Mouse (Mus musculus) ES-CJ7 (cell line): ENCODE measurements around the gene Arid3a.

Experiments used
- DNase-seq: peaks from one replicate; pipeline ENCODE4 v3.0.0; 2011; ENCODE audit warnings: low read depth, low spot score

Gene Arid3a

DNA sequence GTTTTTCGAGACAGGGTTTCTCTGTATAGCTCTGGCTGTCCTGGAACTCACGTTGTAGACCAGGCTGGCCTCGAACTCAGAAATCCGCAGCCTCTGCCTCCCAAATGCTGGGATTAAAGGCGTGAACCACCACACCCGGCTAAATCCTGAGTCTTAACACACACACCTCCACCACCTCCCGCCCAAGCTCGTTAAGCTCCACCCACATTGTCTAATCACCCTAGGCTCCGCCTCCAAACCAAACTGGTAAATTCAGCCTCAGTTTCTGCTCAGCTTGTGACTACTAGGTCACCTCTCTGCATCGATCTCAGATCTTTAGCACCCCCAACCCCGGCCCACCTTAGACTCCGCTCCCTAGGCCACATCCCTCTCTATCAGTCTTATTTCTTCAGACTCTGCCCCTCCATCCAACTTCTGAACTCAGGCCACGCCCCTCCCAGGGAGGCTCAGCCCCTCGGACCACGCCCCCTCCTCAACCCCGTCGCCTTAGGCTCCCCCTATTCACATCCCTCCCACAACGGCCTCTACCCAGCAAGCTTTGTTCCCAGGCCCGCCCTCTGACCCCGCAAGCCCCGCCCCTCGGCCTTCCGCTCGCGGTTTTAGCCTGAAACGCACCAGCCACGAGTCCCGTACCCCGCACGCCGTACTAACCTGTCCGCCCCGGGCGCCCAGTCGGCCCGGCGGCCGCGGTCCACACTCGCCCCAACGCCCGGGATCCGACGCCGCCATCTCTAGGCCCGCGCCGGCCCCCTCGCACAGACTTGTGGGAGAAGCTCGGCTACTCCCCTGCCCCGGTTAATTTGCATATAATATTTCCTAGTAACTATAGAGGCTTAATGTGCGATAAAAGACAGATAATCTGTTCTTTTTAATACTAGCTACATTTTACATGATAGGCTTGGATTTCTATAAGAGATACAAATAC is 18.4 kb upstream of the Arid3a start, which contains the start of gene Med16:
Med16 (minus strand) TSS at position 757 of the 925 bp plus-strand sequence.
- peak; percentile 98 for DNase-seq

DNA sequence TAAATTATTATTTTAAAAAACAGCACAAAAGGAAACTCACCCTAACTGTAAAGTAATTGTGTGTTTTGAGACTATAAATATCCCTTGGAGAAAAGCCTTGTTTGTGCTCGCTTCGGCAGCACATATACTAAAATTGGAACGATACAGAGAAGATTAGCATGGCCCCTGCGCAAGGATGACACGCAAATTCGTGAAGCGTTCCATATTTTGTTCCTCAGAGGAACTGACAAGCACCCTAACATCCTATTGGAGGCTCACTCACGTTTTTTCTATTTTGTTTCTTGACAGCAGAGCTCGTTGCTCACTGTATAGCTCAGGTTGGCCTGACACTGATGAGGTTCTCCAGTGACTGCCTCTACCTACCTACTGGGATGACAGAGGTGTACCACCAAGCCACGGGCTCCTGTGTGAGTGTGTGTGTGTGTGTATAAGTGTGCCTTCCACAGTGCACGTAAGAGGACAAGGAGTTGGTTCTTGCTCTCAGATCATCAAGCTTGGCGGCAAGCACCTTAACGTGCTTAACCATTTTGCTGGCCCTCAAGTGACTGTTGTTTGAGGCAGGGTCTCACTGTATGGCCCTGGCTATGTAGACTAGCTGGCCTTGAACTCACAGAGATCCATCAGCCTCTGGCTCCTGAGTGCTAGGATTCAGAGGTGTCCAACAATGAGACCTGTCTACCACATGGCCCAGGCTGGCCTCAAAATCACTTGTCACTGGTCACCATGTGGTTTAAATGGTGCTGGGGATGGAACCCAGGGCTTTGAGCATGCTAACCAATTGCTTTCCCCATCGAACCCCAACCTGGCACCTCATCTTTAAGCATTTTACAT is 17.5 kb upstream of the Arid3a start:
- peak; percentile 73 for DNase-seq

DNA sequence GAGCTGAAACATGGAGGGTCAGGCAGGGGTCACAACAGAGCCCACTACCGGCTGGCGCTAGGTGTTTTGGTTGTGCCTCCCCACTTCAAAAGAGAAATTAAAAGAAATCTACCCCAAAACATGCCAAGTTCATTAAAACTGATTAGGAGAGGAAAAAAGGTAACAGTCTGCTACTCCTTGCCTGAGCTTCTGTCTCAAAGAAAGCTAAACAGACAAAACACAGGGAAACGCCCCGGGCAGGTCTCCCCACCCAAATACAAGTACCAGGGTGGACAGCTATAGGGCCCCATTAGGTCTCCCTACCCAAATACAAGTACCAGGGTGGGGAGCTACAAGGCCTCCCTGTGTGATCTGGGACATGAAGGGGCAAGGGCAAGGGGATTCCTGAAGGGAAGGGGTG is 16.3 kb upstream of the Arid3a start, which contains the start of gene Gm26602:
Gm26602 (plus strand) TSS at position 301 of the 400 bp plus-strand sequence.
- DNase-seq, result no peak

DNA sequence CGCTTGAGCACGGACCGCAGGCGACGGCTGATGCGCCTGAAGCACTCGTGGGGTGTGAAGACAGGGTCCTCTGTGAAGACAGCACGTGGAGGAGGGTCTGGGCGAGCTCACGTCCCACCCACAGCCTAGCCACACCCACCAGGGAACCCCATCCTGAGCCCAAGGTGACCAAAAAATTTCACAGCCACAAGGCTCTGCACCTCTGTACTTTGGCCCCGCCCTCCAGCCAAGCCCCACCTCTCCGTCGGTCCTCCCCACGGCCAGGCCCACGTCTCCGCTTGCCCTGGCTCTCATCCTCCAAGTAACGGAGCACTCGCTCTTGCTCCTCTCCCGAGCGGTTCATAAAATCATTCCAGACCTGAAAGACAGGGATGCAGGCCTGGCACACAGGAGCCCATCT is 14.4 kb upstream of the Arid3a start:
- DNase-seq, result peak; percentile 28

DNA sequence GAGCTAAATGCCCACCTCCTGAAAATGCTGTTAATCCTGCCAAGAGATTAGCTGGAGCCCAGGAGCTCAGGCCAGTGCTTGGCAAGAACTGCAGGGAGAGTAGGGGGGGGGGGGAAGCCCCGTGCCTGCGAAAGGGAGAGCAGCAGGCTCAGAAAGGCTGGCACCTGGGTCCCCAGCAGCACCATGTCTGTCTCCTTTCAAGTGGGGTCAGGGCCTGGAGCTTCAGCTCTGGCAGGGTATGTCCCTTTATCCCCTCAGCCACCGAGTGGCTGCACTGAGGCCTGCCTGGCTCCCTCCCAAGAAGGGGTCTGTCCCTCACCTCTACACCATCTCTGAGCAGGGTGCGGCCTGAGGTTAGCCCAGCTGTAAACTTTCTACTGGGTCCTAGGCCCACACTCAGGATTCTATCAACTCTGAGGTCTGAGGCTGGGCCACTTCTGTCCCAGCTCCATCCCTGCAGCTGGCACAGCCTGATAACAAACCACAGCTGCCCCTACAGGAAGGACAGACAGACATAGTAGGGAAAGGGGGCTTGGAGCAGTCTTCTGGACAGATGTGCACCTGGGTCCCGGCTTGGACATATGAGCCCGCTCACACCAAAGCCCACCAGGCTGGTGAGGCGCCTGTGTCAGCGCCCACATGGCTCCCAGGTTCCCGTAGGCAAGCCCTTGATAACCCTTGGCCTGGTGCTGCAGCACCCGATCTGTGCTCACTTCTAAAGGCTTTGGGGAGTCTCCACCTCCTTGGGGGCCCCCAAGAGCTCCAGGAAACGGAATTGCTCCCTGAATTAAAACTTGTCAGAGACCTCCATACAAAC is 12.5 kb upstream of the Arid3a start:
- DNase-seq, result no peak

DNA sequence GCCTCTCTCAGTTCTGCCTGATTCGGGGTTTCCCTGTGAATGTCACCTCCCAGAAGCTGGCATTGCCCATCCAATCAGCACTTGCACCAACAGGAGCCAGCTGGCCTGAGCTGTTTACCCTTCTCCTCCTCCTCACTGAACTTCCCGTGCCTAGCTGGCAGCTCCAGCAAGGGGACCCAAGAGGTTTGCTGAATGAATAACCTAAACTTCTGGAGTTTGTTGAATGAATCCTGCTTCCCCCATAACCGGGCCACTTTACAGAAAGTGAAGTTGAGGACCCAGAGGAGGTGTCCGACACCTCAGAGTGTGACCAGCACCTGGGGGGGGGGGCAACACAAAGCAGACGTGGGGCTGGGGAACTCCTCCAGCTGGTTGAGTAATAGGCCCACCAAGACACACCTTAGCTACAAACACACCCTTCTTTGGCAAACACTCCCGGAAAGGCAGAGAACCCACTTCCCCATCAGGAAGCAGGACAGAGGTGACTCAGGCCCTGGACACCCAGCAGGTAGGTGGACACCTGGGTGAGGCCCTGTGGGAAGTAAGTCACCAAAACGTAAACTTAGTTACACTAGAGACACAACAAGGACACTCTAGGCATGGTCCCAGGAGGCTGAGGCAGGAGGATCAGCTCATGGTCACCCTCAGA is 11.8 kb upstream of the Arid3a start:
- no peak for DNase-seq

DNA sequence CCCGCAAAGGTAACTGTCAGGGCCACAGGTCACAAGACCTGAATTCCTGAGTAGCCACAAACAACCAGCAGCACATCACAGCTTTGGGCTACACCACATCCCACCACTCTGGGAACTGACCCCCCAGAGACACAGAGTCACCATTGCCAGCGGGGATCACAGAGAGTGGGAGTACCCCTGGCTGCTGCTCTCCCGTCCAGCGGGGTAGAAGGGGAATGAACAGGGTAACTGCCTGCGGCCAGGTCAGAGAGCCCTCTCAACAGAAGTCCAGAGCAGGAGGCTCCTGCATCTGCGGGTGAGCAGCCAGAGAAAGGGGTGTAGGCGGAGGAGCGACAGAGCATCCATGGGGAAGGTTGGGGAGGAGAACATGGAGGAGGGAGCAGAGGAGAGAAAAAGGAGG is 10.8 kb upstream of the Arid3a start:
- no peak for DNase-seq

DNA sequence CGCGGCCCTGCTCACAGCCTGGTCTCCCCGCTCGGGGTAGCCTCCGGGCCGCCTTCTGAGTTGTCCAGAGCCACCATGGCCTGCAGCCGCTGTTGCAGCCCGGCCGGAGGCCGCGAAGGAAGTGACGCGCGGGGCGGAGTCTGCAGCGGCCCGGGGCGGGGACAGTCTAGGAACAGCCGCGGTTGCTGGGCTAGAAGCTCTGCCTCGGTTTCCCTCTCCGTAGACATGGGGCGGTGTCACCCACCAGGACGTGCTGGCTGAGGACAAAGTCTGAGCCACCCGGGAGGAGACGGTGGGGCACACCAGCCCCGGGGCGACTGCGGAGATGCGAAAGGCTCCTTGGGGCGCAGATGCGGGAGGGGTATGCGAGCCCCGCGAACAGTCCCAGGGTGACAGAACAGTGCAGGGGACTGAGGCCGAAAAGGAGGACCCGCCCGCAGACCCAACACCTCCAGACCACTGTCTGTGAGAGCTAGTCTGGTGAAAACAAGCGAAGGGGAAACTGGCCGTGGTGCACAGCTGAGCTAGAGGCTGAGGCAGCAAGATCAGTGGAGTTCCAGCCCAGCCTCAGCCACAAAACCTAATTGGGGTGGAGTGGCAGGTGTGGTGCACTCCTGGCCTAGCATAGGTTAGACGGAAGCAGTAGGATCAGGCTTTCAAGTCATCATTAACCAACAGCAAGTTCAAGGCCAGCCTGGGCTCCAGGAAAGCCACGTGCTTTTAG is 9.9 kb upstream of the Arid3a start, which contains the start of gene Kiss1r:
Kiss1r (plus strand) TSS at position 164 of the 724 bp plus-strand sequence.
- DNase-seq, result peak; percentile 33

DNA sequence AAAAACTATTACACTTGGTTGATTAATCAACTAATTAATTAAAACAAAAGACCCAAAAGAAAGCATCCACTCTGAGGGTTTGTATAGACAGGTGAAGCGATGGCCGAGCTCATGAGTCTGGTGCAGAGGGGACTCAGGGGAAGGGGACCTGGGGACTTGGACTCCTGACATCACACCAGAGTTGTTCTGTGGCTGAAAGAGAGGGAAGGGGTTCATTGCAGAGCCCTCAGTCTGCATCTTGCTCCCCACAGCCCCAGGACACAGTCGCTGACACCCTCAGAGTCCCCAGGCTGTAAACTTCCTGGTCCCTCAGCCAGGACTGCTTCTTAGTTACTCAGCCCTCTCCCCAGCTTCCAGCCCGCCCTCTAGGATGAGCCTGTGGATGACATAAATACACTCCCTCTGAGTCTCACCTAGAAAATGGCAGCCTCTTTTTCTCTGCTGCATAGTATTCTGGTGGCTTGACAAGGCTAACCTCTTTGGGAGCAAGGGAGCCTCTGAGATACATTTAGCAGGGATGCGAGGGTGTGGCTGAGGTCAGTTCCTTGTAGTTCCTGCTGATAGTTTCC is 9.2 kb upstream of the Arid3a start:
- DNase-seq, result no peak

DNA sequence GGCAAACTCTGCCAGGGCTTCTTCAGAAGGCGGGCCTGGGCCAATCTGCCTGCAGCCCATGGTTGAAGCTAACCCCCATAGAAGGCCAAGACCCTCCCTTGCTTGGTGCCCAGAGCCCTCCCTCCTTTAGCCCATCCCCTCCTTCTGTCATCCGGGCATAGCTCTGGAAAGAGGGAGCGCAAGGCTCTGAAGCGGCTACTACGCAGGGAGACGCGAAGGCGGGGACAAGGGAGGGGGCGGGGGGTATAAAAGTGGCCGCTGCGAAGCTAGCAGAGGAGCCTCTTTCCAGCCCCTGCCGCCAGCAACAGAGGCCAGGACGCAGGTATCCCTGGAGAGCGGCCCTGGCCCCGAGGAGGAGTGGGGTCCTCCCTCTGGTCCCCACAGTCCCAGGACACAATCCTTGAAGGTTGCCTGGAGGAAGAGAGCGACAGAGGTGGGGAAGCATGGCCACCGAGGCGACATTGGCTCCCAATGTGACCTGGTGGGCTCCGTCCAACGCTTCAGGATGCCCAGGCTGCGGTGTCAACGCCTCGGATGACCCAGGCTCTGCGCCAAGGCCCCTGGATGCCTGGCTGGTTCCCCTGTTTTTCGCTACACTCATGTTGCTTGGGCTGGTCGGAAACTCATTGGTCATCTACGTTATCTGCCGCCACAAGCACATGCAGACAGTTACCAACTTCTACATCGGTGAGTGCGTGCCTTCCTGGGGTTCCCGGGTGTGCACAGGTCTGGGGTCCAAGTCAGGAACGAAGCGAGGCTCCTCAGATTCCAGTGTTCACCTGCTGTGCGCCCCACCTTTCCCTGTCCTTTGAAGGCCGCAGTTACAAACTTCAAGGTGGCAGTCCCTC is 8.4 kb upstream of the Arid3a start:
- DNase-seq, result no peak

DNA sequence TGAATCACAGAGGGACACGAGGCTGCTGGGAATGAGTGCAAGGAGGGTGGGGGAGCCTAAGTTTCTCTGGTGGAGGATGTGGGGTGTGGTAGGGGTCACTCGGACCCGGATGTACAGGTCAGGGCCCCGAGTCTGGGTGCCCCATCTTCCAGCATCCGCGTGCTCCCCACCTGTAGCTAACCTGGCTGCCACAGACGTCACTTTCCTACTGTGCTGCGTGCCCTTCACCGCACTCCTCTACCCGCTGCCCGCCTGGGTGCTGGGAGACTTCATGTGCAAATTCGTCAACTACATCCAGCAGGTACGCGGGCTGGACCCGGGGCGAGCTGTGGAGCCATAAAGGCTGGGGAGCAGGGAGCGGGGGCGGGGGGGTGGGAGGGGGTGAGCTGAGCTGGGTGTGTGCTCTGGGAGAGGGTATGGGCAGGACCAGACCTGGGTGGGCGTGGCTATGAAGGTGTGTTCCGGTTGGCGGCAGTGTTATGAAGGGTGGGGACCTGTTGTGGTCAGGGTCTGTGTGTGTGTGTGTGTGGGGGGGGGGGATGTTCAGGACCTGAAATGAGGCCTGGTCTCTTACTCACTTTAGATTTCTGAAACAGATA is 7.5 kb upstream of the Arid3a start:
- peak; percentile 43 for DNase-seq

DNA sequence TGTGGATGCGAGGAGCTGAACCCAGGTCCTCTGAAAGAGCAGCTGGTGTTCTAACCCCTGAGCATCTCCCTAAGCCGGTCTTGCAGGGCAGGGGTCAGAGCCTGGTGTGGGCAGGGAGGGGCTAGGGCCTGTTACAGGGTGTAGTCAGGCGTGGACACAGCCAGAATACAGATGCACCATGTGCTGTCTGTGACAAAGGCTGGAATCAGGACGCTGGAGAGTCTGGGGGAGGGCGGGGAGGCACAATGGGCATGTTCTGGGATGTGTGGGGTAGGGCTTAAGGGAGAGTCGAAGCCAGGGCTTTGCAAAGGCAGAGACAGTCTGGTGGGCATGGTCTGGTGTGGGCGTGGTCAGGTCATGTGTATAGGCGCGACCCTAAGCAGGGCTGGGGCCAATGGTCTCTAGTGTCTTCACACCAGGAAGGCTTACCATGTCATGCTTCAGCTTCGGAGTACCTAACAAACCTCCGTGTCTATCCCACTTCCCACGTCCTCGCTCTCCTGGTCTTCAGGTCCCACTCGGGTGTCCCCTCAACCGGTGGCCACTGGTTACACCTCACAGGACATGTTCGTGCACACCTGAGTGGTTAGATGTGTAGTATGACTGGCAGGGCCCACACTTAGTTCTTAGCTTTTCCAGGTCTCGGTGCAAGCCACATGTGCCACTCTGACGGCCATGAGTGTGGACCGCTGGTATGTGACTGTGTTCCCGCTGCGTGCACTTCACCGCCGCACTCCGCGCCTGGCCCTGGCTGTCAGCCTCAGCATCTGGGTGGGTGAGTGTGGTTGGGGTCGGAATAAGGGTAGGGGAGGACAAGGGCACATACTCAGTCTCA is 6.6 kb upstream of the Arid3a start:
- DNase-seq, result peak; percentile 31

DNA sequence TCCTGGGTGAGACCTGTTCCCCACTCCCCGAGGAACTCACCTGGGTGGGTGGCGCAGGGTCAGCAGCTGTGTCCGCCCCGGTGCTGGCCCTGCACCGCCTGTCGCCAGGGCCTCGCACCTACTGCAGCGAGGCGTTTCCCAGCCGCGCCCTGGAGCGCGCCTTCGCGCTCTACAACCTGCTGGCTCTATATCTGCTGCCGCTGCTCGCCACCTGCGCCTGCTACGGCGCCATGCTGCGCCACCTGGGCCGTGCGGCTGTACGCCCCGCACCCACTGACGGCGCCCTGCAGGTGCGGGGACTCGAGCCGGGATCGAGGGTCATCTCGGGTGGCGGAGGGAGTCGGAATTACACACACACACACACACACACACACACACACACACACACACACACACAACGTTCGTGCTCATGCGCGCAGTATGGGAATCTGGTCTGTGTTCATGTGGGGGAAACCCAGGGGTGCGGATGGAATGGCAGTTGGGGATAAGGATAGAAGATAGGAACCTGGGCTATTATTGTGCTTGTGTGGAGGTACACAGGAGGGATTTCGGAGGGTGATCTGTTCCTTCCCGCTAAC is 5.8 kb upstream of the Arid3a start, which contains the start of gene R3hdm4:
R3hdm4 (minus strand) TSS at position 251 of the 578 bp plus-strand sequence.
- peak; percentile 33 for DNase-seq

DNA sequence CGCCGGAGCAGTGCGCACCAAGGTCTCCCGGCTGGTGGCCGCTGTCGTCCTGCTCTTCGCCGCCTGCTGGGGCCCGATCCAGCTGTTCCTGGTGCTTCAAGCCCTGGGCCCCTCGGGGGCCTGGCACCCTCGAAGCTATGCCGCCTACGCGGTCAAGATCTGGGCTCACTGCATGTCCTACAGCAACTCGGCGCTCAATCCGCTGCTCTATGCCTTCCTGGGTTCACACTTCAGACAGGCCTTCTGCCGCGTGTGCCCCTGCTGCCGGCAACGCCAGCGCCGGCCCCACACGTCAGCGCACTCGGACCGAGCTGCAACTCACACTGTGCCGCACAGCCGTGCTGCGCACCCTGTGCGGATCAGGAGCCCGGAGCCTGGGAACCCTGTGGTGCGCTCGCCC is 5.3 kb upstream of the Arid3a start:
- peak; percentile 32 for DNase-seq

DNA sequence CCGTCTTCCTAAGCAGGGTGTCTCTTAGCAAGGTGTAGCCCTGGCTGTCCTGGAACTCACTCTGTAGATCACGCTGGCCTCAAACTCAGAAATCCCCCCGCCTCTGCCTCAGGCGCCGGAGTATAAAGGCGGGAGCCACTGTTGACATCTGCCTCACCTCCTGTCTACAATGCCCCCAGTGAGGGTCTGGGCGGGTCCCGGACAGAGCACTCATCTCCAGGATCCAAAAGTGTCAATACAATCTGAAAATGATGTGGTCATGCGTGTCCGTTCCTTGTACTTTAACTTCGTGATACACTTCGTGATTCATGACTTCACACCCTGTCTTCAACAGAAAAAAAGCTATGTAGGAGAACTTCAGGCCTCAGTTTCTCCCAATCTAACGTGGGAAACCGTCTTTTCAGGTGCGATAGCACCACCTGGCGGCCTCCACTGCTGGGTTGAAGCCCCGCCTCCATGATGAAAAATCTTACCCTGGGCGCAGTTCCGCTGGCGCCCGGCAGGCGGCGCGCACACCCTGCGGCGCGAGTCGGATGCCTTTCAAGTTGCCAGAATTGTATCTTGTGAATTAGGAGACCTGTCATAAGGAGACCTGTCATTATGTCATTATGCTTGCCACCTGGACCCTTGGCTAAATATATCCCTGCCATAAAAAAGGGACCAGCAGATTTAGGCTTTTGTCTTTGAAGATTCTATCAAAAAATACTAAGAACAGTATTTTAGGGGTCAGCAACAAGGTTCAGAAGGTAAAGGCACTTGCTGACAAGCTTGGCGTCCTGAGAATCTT is 1.7 kb upstream of the Arid3a start:
- DNase-seq, result peak; percentile 84

DNA sequence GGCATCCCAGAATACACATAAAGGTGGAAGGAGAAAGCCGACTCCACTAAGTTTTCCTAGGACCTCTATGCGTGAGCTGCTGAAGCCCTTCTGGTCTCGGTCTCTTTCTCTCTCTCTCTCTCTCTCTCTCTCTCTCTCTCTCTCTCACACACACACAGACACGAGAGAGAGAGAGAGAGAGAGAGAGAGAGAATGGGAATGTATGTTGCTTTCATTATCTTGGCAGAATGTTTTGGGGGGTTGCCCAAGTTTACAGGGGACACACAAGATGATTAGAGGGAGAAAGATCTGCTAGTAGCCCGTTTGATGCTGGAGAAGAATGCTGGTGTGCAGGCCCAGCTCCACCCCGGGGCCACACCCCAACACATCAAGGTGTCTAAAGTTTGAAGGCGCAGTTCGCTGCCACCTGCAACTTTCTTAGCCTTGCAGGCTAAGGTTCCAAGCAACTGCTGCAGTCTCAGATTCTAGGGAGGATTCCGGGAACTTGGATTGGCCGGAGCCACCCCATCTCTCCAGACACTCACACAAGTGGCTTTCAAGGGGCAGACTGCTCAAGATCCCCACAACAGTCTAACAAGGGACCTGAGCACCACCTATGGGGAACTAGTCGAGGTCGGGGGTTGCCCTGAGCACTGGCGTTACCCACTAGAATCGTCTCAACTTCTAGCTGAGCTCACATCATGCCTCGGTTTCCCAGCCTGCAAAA is 905 bp upstream of the Arid3a start:
- no peak for DNase-seq
